Mouse (Mus musculus) frontal cortex, postnatal 10 days (tissue): ENCODE results near the gene Gprc5c.
"Not testable (repeated sequence)": the region's sequence is repeated elsewhere in the genome, so short reads cannot be mapped to it uniquely, and the experiment has no call there.

Experiments used
- DNase-seq, 2 experiments: peaks; one replicate each; pipeline ENCODE4 v3.0.0; 2022; ENCODE audit warnings: low spot score in 2 of 2, mixed read lengths in 1 of 2

Gprc5c gene

DNA sequence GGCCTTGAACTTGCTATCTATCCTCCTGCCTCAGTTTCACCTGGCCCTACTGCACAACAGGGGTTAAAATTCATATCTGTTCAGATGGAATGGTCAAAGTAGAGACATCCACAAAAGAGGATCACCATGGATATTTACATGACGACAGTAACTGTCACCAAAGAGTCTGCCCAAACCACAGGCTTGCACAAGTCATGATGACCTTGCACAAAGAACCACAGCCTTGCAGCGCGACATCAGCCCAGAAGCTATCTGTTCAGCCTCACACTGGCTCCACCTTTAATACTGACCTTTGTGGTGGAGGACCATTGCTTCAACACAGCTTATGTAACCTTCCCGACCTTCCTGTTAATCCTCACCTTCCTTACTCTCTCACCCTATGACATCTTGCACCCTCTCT, 56.6 kb downstream of the Gprc5c start:
- DNase-seq = no peak

GRCm38 (mm10) chr11:114908086-114908485, 57.1 kb downstream of the Gprc5c start:
- no peak for DNase-seq

DNA sequence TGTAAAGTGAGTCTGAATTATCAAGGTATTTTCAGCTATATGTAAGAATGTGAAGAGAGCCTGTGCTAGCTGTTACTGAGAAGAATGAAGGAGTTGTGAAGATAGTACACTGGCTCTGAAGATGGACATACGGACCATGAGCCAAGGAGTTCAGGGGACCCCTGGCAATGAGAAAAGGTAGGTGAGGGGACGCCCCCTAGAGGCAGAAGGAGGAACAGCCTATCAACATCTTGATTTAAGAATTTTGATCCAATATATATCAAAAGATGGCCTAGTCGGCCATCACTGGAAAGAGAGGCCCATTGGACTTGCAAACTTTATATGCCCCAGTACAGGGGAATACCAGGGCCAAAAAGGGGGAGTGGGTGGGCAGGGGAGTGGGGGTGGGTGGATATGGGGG, 58.6 kb downstream of the Gprc5c start:
- not testable (repeated sequence) for DNase-seq

DNA sequence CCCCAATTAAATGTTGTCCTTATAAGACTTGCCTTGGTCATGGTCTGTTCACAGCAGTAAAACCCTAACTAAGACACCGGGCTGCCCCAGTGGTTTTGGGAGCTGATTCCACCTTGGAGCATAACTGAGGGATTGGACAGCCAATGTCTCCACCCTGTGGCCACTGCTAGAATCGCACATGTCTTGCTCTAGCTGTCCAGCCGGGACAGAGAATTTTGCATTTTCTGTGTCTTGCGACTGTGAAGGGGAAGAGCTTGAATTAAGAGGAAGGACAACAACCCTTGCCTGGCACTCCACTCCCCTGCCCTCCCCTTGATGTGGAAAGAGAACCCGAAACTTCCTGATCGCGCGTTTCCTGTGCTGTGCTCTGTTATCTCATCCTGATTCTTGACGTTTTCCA, 61.9 kb downstream of the Gprc5c start:
- peak; percentile 40 to 81 for DNase-seq

DNA sequence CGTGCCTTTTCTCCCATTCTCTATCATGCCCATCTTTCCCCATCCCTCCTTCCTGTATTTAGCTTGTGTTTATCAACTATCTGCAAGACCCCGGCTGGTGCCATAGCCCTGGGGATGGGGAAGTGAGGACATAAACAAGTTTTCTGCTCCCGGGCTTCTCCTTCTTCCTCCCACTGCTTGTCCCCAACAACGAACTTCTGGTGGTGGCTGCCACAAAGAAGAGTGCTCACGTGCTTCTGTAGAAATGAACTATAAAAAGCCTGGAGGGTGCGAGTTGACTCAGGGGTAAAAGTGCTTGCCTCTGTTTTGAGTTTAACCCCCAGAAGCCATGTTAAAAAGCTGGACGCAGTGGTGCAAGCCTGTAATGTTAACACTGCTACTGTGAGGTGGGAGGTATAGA, 64.0 kb downstream of the Gprc5c start:
- no peak for DNase-seq

DNA sequence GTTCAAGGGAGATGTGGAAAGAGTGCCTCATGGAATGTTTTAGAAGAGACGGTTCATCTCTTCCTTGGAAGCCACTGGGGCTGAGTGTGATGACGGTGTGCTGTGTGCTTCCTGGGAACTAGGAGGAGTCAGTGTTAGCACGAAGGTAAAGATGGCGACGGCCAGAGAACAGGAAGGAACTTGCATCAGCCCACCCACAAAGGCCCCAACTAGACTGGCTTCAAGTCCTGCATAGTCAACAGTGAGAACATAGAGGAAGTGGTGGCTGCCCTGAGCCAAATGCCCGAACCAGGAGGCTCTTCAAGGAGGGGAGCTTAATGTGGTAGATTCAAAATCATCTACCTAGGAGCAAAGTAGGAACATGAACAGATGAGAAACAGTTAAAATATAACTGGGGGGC, 66.2 kb downstream of the Gprc5c start:
- DNase-seq = no peak
